Mouse (Mus musculus): ENCODE results near the gene Cchcr1. TPM values are rescaled to one million over a fixed set of nuclear protein-coding genes. Genes with fewer than 3 reads are reported as not detected.

Cchcr1 gene
- polyA plus RNA-seq, 1 experiment from 2014 or later, result 9.8 TPM

DNA sequence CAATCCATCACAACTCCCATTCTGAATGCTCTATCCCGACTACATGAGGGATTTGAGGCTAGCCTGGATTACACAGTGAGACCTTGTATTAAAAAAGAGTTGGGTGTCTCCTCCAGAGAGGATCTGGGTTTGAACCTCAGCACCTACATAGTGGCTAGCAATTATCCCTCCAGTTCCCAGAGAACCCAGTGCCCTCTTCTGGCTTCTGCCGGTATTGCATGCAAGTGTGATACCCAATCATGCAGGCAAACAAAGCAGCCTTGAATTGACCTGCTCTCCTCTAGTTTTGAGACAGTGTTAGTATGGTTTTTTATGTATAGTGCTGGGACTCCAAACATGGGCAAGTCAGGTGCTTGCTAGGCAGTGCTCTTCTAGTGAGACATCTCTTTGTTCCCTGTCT, 3.0 kb upstream of the Cchcr1 start:
- peak; percentile 67 for DNase-seq (ENCODE audit: low spot score)

GRCm38 (mm10) chr17:35514756-35515155, 2.1 kb upstream of the Cchcr1 start:
- DNase-seq (ENCODE audit: low spot score), result no peak

DNA sequence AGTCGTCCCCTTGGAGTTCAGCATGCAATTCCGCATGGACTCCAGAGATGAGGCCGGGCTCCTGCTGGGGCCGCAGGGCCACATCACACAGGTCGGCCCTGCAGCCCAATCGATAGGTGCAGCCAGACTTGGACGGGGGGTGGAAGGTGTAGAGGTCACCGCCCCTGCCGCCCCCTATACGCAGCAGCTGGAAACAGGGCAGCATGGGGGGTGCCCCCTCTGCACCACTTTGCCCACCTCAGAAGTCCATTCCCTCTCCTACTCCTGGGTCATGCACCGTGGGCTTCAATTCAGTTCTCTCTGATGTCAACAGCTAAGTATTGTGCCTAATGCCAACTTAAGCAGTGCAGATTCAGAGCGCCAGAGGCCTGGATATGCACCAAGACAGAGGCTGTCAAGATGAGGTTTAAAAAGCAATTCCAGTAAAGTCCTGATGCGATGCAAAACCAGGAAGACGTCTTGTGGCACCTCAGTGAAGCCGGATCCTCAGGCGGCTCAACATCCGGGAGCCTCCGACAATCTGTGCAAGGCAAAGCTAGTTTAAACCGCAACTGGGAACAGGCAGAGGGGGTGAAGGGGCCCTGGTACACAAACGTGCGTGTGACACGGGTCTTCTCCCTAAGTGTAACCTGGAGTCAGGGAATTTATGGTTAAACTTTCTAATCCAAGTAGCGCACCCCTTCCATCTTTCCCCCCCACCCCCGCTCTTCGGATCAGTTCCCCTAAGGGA, 824 bp upstream of the Cchcr1 start:
- peak; percentile 60 for DNase-seq (ENCODE audit: low spot score)

GRCm38 (mm10) chr17:35517526-35517925, 626 bp downstream of the Cchcr1 start:
- no peak for DNase-seq (ENCODE audit: low spot score)

DNA sequence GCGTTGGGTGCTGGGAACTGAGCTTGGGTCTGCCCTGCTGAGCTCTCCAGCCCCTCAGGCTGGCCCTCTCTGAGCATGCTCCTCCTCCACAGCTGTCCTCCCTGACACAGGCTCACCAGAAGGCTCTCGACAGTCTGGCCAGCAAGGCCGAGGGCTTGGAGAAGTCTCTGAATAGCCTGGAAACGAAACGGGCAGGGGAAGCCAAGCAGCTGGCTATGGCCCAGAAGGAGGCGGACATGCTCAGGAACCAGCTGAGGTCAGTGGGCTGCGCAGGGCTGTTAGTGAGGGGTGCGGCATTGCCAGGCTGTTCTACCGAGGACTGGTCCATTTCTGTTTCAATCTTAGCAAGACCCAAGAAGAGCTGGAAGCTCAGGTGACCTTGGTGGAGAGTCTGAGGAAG, 7.5 kb downstream of the Cchcr1 start:
- no peak for DNase-seq (ENCODE audit: low spot score)

GRCm38 (mm10) chr17:35526644-35527043, 9.7 kb downstream of the Cchcr1 start:
- DNase-seq (ENCODE audit: low spot score), result peak; percentile 74

GRCm38 (mm10) chr17:35532360-35532759, 15.5 kb downstream of the Cchcr1 start:
- DNase-seq (ENCODE audit: low spot score), result no peak

DNA sequence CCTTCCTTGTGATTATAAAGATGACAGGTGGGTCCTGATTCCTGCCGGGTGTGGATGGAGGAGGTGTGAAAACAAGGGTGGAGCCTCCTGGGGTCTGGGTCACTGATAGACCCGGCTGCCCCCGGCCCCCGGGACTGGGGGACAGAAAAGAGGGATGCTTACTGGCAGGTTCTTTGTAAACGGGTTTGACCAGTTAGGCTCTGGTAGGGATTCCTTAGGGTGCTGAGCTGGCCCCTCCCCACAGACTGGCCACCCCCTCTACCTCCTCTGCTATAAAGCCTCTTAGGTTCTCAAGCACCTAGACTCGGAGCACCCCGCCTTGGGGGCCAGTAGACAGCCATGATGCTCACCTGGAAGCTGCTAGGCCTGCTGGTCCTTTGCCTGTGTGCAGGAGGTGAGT, 16.0 kb downstream of the Cchcr1 start, which contains the start of gene Psors1c2:
Gene Psors1c2 (plus strand): TSS at position 301 of the 400 bp plus-strand sequence.
- DNase-seq (ENCODE audit: low spot score), result no peak

GRCm38 (mm10) chr17:35534343-35534742, 17.4 kb downstream of the Cchcr1 start:
- DNase-seq (ENCODE audit: low spot score), result peak; percentile 66

- no peak for DNase-seq (ENCODE audit: low spot score)
Observed at GRCm38 (mm10) chr17:35537421-35537820, 20.5 kb downstream of the Cchcr1 start.

DNA sequence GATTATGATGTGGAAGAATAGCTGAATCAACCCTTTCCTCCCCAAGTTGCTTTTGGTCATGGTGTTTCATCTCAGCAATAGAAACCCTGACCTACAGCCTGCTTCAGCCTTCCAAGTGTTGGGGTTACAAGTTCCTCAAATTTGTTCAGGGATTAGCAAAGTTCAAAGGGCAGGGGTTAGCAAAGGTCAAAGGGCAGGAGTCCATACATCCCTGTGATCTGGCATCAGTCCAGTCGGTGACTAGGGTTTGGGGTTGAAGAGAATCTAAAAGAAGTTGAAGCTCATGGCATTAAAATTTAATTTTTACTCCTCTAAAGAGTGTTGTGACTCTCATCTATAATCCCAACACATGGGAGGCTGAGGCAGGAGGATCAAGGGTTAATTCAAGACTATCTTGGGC, 21.6 kb downstream of the Cchcr1 start:
- DNase-seq (ENCODE audit: low spot score), result no peak

DNA sequence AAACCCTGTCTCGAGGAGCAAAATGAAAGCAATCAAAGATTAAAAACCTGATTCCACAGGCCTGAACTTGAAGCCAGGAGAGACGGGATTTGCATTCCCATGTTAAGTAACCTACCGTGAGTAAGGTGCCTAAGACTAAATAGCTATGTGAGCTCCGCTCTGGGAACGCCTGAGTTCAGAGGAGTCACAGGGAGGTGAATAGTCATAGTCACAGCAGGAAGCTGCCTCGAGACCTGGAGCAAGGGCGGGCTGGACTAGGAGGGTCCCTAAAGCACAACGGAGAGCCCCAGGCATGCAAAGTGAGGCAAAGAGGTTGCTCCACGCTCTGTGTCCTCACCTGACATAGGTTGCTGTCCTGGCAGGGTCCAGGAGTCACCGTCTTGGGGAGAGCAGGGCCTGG, 22.6 kb downstream of the Cchcr1 start:
- no peak for DNase-seq (ENCODE audit: low spot score)

DNA sequence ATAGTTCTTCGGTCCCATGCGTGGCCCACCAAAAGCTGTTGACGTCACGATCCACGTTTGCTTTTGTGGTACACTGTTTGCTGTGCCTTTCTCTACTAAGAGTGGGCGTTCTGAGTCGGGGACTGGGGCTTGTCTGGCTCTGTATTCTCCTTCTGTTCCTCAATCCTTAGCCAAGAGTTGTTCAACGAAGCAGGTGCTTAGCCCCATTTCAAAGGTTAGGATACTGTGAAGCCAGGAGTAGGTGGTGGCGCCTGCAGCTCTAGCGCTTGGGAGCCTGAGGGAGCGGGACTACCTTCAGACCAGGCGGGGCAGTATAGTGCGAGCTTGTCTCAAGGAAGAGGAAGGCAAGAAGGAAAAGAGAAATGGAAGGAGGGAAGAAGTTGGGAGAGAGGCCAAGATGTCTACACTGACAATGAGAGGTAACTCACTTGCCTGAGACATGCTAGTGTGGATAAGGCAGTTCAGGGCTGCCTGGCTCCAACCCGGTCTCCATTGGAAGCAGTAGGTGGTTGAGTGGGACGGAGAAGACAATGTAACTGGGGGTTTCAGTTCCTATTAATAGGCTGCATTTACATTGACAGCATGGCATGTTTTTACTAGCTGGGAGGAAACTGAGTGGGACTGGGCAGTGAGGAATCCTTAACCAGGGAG, 26.0 kb downstream of the Cchcr1 start:
- DNase-seq (ENCODE audit: low spot score), result no peak

GRCm38 (mm10) chr17:35543412-35543861, 26.5 kb downstream of the Cchcr1 start:
- DNase-seq (ENCODE audit: low spot score), result no peak

DNA sequence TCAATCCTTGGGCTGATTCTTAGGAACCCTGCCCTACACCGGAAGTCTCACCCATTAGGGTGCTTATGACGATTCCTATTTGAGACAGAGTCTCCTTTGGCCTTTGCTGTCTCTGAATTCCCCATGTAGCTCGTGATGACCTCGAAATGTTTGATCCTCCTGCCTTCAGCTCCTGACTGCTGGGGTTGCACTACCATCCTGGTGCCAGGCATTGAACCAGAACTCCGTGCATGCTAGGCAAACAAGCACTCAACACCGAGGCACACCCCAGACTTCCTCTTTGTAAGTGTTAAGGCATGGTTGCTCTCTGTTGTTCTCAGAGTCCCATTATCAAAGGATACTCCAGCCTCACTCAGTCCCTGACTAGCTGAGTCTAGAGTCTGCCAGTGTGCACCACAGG, 27.1 kb downstream of the Cchcr1 start:
- DNase-seq (ENCODE audit: low spot score), result no peak

DNA sequence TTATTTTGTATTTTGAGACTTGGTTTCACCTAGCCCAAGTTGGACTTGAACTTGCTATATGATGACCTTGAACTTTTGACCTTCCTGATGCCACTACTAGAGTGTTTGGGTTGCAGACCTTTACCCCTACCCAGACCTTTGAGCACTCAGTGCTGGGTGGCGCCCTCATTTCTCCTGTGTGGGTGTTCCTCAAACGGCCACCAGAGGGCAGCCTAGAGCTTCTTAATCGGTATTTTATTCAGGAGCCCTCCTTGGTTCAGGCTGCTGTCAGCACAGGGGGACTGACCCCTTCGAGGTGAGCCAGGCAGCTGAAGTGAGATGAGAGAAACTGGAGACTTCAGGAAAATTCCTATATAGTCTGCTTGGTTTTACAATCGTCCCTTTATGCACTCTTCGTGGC, 27.8 kb downstream of the Cchcr1 start:
- peak; percentile 56 for DNase-seq (ENCODE audit: low spot score)

- DNase-seq (ENCODE audit: low spot score), result no peak
Observed at GRCm38 (mm10) chr17:35547465-35547864, 30.6 kb downstream of the Cchcr1 start.

GRCm38 (mm10) chr17:35548636-35549035, 31.7 kb downstream of the Cchcr1 start:
- no peak for DNase-seq (ENCODE audit: low spot score)

DNA sequence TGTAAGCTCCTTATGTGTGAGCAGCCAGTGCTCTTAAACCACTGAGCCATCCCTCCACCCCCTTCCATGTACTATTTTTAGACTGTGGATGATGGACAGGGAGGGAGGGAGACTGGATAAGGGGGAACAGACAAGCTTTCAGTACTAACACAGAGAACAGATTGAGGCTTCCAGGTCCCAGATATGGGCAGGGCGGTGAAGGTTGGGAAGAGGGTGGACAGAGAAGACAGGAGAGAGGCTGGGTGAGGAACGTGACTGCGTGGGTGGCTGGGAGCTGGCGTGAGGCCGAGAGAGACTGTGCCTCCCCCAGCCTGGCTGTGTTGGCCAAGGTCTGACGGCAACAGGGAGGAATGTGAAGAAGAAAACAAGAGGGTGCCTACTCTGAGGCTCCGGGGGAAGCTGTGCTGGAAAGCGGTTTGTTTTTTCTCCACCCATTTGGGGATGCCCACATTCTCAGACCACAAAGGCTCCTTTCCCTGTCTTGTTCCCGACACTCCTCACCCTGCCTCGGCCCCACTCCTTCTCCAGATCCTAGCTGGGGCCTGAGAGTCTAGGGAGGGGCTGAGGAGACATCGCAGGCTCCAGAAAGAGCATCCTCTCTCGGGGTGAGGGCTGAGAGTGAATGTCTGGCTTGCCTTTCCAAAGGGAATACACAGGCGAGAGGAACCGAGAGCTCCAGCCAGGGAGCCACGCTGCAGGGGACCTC, 32.7 kb downstream of the Cchcr1 start:
- no peak for DNase-seq (ENCODE audit: low spot score)

DNA sequence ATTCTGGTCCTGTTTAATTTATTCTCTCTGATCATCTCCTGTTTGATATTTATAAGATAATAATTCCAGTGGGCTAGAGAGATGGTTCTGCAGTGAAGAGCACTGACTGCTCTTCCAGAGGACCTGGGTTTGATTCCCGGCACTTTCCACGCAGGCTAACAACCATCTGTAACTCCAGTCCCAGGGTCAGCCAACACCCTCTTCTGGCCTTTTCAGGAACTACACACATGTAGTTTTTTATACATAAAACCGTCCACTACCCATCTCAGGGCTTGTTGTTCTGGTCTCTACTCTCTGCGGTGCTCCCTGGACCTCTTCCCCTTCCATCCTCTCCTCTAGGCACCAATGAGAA, 33.2 kb downstream of the Cchcr1 start:
- DNase-seq (ENCODE audit: low spot score), result no peak

- no peak for DNase-seq (ENCODE audit: low spot score)
Observed at GRCm38 (mm10) chr17:35550871-35551270, 34.0 kb downstream of the Cchcr1 start.

DNA sequence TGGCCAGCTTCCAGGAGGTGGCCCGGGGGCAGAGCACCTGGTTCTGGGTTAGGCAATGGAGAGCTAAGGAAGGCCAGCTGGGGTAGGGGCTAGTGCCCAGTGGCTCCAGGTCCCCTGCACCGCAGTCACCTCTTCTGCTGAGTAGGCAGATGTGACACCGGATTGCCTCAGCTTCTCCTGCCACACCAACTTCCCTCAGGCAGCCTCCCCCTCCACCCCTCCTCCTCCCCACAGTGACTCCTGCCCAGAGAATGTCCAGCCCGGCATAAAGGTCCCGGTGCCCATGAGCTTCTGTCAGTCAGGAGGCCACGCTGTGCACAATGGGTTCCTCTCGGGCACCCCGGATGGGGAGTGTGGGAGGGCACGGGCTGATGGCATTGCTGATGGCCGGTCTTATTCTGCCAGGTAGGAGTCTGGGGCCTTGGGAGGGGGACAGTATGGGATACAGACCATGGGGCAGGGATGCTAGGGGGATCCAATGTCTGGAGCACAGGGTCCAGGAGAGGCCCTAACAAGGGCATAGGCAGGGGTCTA, 35.0 kb downstream of the Cchcr1 start, which contains the start of gene Cdsn:
Gene Cdsn (plus strand): TSS at position 248 of the 534 bp plus-strand sequence.
- no peak for DNase-seq (ENCODE audit: low spot score)
